21 mouse cellular contexts compared by ENCODE assay signal in genomic region chr17:29950574-29950973, GRCm38 (mm10). TPM values are rescaled to one million over a fixed set of nuclear protein-coding genes. Genes with fewer than 3 reads are reported as not detected.
DNase-seq lines count a peak whose midpoint lies in the region; ATAC-seq and TF ChIP-seq lines count a peak whose summit lies in the region.
"Had no signal": no experiment of that assay in that cellular context is flagged by ENCODE, and none has a peak within 500 bp of the region (broad histone marks: within the 10 kb centered on the region; RNA-seq: fewer than 3 reads in every experiment).

No protein-coding gene starts in this region.

- H3K27ac ChIP-seq in hindbrain, embryonic 10.5 days: 0 out of 2 replicates have a peak overlapping the region, but pooled peaks have one; percentile 16
- no peak overlapping the region for H3K27ac ChIP-seq in hindbrain, embryonic 14.5 days
- H3K27ac ChIP-seq in midbrain, embryonic 13.5 days: no peak overlapping the region
- H3K27ac ChIP-seq in midbrain, embryonic 14.5 days (replicated peaks; ENCODE audit: low read depth, low read length): no peak overlapping the region
- H3K27ac ChIP-seq in forebrain, postnatal 0 days (ENCODE audit: low read depth, low read length): no peak overlapping the region
- peak overlapping the region; percentile 77 for H3K27ac ChIP-seq in stomach, embryonic 16.5 days (ENCODE audit: low read length)
- H3K27ac ChIP-seq: limb, embryonic 13.5 days; liver, embryonic 14.5 days; macrophage; neural tube, embryonic 13.5 days had no signal

- DNase-seq in hindbrain, embryonic 10.5 days (ENCODE audit: low spot score): no peak
- no peak for DNase-seq in hindbrain, embryonic 14.5 days (ENCODE audit: low spot score)
- DNase-seq in midbrain, embryonic 14.5 days: no peak
- DNase-seq in forebrain, postnatal 0 days: no peak
- no peak for DNase-seq in liver
- DNase-seq: adrenal gland, postnatal 36 days; cerebellum, adult 18-20 months; cerebellum, postnatal 36 days; gastrocnemius, postnatal 14 days; kidney, adult 9 months; layer of hippocampus, adult 9-11 months; right cerebral cortex, adult 18-20 months had no signal

- no peaks in the 10 kb centered on the region for H3K36me3 ChIP-seq in hindbrain, embryonic 10.5 days
- H3K36me3 ChIP-seq in hindbrain, embryonic 14.5 days (replicated peaks; ENCODE audit: control insufficient read depth, insufficient read depth): no peaks in the 10 kb centered on the region
- no peaks in the 10 kb centered on the region for H3K36me3 ChIP-seq in midbrain, embryonic 13.5 days
- H3K36me3 ChIP-seq in midbrain, embryonic 14.5 days (ENCODE audit: control insufficient read depth, insufficient read depth, low read length): no peaks in the 10 kb centered on the region
- no peaks in the 10 kb centered on the region for H3K36me3 ChIP-seq in forebrain, postnatal 0 days (ENCODE audit: insufficient read depth)
- no peaks in the 10 kb centered on the region for H3K36me3 ChIP-seq in stomach, embryonic 16.5 days (ENCODE audit: control insufficient read depth, insufficient read depth, low read length)
- H3K36me3 ChIP-seq: limb, embryonic 13.5 days; neural tube, embryonic 13.5 days had no signal

- TF ChIP-seq CTCF in forebrain, postnatal 0 days (IDR thresholded peaks at IDR 0.05; ENCODE audit: low read depth): no peak

- H3K4me3 ChIP-seq in hindbrain, embryonic 10.5 days: no peak overlapping the region
- H3K4me3 ChIP-seq in hindbrain, embryonic 14.5 days (replicated peaks; ENCODE audit: low read length): no peak overlapping the region
- no peak overlapping the region for H3K4me3 ChIP-seq in midbrain, embryonic 13.5 days (replicated peaks)
- H3K4me3 ChIP-seq in midbrain, embryonic 14.5 days (replicated peaks; ENCODE audit: low read depth, low read length): no peak overlapping the region
- H3K4me3 ChIP-seq in forebrain, postnatal 0 days (ENCODE audit: low read depth, low read length): no peak overlapping the region
- H3K4me3 ChIP-seq in stomach, embryonic 16.5 days (replicated peaks; ENCODE audit: low read length): no peak overlapping the region
- H3K4me3 ChIP-seq: erythroblast, embryonic 14.5 days; limb, embryonic 13.5 days; neural tube, embryonic 13.5 days had no signal

- ATAC-seq in hindbrain, embryonic 14.5 days (ENCODE audit: low FRiP score): no peak
- 0 out of 2 replicates have a peak, but pooled peaks have one; percentile 20 for ATAC-seq in midbrain, embryonic 13.5 days
- ATAC-seq in midbrain, embryonic 14.5 days (ENCODE audit: low FRiP score, low TSS enrichment): no peak
- peak; percentile 61 for ATAC-seq in forebrain, postnatal 0 days
- peak; percentile 64 for ATAC-seq in stomach, embryonic 16.5 days (ENCODE audit: insufficient read depth, low FRiP score)
- no peak for ATAC-seq in frontal cortex, adult (ENCODE audit: low TSS enrichment)

- H3K27me3 ChIP-seq in hindbrain, embryonic 10.5 days (ENCODE audit: insufficient read depth, poor library complexity, severe bottlenecking): no peaks in the 10 kb centered on the region
- H3K27me3 ChIP-seq in hindbrain, embryonic 14.5 days (ENCODE audit: control insufficient read depth, insufficient read depth, low read length): no peaks in the 10 kb centered on the region
- no peaks in the 10 kb centered on the region for H3K27me3 ChIP-seq in midbrain, embryonic 13.5 days
- H3K27me3 ChIP-seq in midbrain, embryonic 14.5 days (ENCODE audit: control insufficient read depth, insufficient read depth, low read length): no peaks in the 10 kb centered on the region
- H3K27me3 ChIP-seq in forebrain, postnatal 0 days (ENCODE audit: insufficient read depth, low read length): no peaks in the 10 kb centered on the region
- no peaks in the 10 kb centered on the region for H3K27me3 ChIP-seq in stomach, embryonic 16.5 days (ENCODE audit: control insufficient read depth, insufficient read depth, low read length)
- H3K27me3 ChIP-seq: neural tube, embryonic 13.5 days had no signal

- H3K9me3 ChIP-seq in hindbrain, embryonic 10.5 days: no peaks in the 10 kb centered on the region
- no peaks in the 10 kb centered on the region for H3K9me3 ChIP-seq in hindbrain, embryonic 14.5 days (ENCODE audit: control insufficient read depth, low read length)
- no peaks in the 10 kb centered on the region for H3K9me3 ChIP-seq in midbrain, embryonic 13.5 days
- no peaks in the 10 kb centered on the region for H3K9me3 ChIP-seq in midbrain, embryonic 14.5 days (ENCODE audit: control insufficient read depth, low read length)
- no peaks in the 10 kb centered on the region for H3K9me3 ChIP-seq in forebrain, postnatal 0 days (ENCODE audit: low read length)
- H3K9me3 ChIP-seq in stomach, embryonic 16.5 days (replicated peaks; ENCODE audit: control insufficient read depth, low read length): no peaks in the 10 kb centered on the region
- H3K9me3 ChIP-seq: limb, embryonic 13.5 days; neural tube, embryonic 13.5 days had no signal

- H3K9ac ChIP-seq in hindbrain, embryonic 14.5 days: no peak overlapping the region
- no peak overlapping the region for H3K9ac ChIP-seq in midbrain, embryonic 13.5 days (replicated peaks)
- H3K9ac ChIP-seq in midbrain, embryonic 14.5 days (replicated peaks; ENCODE audit: low read length): no peak overlapping the region
- no peak overlapping the region for H3K9ac ChIP-seq in forebrain, postnatal 0 days
- no peak overlapping the region for H3K9ac ChIP-seq in stomach, embryonic 16.5 days (ENCODE audit: low read length)
- H3K9ac ChIP-seq: limb, embryonic 13.5 days; liver, embryonic 14.5 days; neural tube, embryonic 13.5 days had no signal

- no peak overlapping the region for H3K4me2 ChIP-seq in hindbrain, embryonic 14.5 days (replicated peaks)
- no peak overlapping the region for H3K4me2 ChIP-seq in midbrain, embryonic 13.5 days (replicated peaks)
- H3K4me2 ChIP-seq in midbrain, embryonic 14.5 days (ENCODE audit: low read length): no peak overlapping the region
- no peak overlapping the region for H3K4me2 ChIP-seq in forebrain, postnatal 0 days (ENCODE audit: low read depth)
- no peak overlapping the region for H3K4me2 ChIP-seq in stomach, embryonic 16.5 days (ENCODE audit: low read depth, low read length)
- H3K4me2 ChIP-seq: limb, embryonic 13.5 days; midbrain, embryonic 11.5 days; neural tube, embryonic 13.5 days had no signal

- peaks cover 24% of the 10 kb centered on the region for H3K4me1 ChIP-seq in hindbrain, embryonic 10.5 days (replicated peaks)
- 0 out of 2 replicates have a peak, but pooled peaks cover 11% of the 10 kb centered on the region for H3K4me1 ChIP-seq in hindbrain, embryonic 14.5 days (replicated peaks; ENCODE audit: control insufficient read depth, insufficient read depth, low read length)
- peaks cover 23% of the 10 kb centered on the region for H3K4me1 ChIP-seq in midbrain, embryonic 13.5 days (replicated peaks)
- peaks cover 11% of the 10 kb centered on the region; the same call in 1 of the 2 replicates for H3K4me1 ChIP-seq in midbrain, embryonic 14.5 days (ENCODE audit: control insufficient read depth, insufficient read depth, low read length)
- H3K4me1 ChIP-seq in forebrain, postnatal 0 days (ENCODE audit: insufficient read depth): 0 out of 2 replicates have a peak, but pooled peaks cover 3% of the 10 kb centered on the region
- H3K4me1 ChIP-seq in stomach, embryonic 16.5 days (ENCODE audit: control insufficient read depth, insufficient read depth, low read length): 0 out of 2 replicates have a peak, but pooled peaks cover 3% of the 10 kb centered on the region

- WGBS in hindbrain, embryonic 10.5 days: 70% methylated on average over 8 of the region's 8 CpGs
- 51% methylated on average over 8 of the region's 8 CpGs for WGBS in hindbrain, embryonic 14.5 days
- WGBS in midbrain, embryonic 13.5 days: 59% methylated on average over 8 of the region's 8 CpGs
- 64% methylated on average over 8 of the region's 8 CpGs for WGBS in midbrain, embryonic 14.5 days
- WGBS in forebrain, postnatal 0 days: 49% methylated on average over 8 of the region's 8 CpGs
- 53% methylated on average over 8 of the region's 8 CpGs for whole genome bisulfite sequencing in stomach, embryonic 16.5 days

RNA-seq across cellular contexts. Expression of gene Mdga1, which starts 19.3 kb away (rescaled TPM):
- polyA plus RNA-seq in hindbrain, embryonic 10.5 days (2016; fragmentation: Nextera tagmentation; extraction: Ambion mirVana): 2.3 and 5.1 TPM in 2 replicates
- polyA plus RNA-seq in hindbrain, embryonic 14.5 days (2014; fragmentation: Nextera tagmentation; extraction: Ambion mirVana): 17.0 and 17.6 TPM in 2 replicates
- 11.7 and 14.7 TPM in 2 replicates for polyA plus RNA-seq in midbrain, embryonic 13.5 days (2015; fragmentation: Nextera tagmentation; extraction: Ambion mirVana)
- polyA plus RNA-seq in midbrain, embryonic 14.5 days (2014; fragmentation: Nextera tagmentation; extraction: Ambion mirVana): 20.0 and 20.5 TPM in 2 replicates
- 29.1 and 45.7 TPM in 2 replicates for total RNA-seq in forebrain, postnatal 0 days (2014; rRNA removed)
- 7.6 and 10.9 TPM in 2 replicates for polyA plus RNA-seq in forebrain, postnatal 0 days (2015; fragmentation: Nextera tagmentation; extraction: Ambion mirVana)
- polyA plus RNA-seq in stomach, embryonic 16.5 days (2015; fragmentation: Nextera tagmentation; extraction: Ambion mirVana): 2.9 and 3.5 TPM in 2 replicates

RNA-seq across cellular contexts. Expression of gene Zfand3, which starts 54.0 kb away (rescaled TPM):
- polyA plus RNA-seq in hindbrain, embryonic 10.5 days (2016; fragmentation: Nextera tagmentation; extraction: Ambion mirVana): 70.9 and 97.7 TPM in 2 replicates
- 40.4 and 43.2 TPM in 2 replicates for polyA plus RNA-seq in hindbrain, embryonic 14.5 days (2014; fragmentation: Nextera tagmentation; extraction: Ambion mirVana)
- 69.6 and 85.4 TPM in 2 replicates for polyA plus RNA-seq in midbrain, embryonic 13.5 days (2015; fragmentation: Nextera tagmentation; extraction: Ambion mirVana)
- 49.9 and 66.9 TPM in 2 replicates for polyA plus RNA-seq in midbrain, embryonic 14.5 days (2014; fragmentation: Nextera tagmentation; extraction: Ambion mirVana)
- 77.0 and 91.5 TPM in 2 replicates for total RNA-seq in forebrain, postnatal 0 days (2014; rRNA removed)
- polyA plus RNA-seq in forebrain, postnatal 0 days (2015; fragmentation: Nextera tagmentation; extraction: Ambion mirVana): 48.5 and 48.7 TPM in 2 replicates
- 34.2 and 40.3 TPM in 2 replicates for polyA plus RNA-seq in stomach, embryonic 16.5 days (2015; fragmentation: Nextera tagmentation; extraction: Ambion mirVana)

Comparison
In these comparisons a context has a peak if more than half of its experiments do, and no peak if none do; other contexts are left out.
1. H3K27ac ChIP-seq: peak in hindbrain, embryonic 10.5 days (single experiment) and stomach, embryonic 16.5 days (single experiment); none in hindbrain, embryonic 14.5 days (single experiment), midbrain, embryonic 13.5 days (single experiment), midbrain, embryonic 14.5 days (single experiment) and forebrain, postnatal 0 days (single experiment).
2. ATAC-seq: peak in midbrain, embryonic 13.5 days (single experiment), forebrain, postnatal 0 days (single experiment) and stomach, embryonic 16.5 days (single experiment); none in hindbrain, embryonic 14.5 days (single experiment), midbrain, embryonic 14.5 days (single experiment) and frontal cortex, adult (single experiment).